ENCODE assay signal across 8 mouse cellular contexts in genomic region chr9:117252411-117252861, GRCm38 (mm10).
DNase-seq lines count a peak whose midpoint lies in the region; ATAC-seq and TF ChIP-seq lines count a peak whose summit lies in the region.

No protein-coding gene starts in this region.

- peak overlapping the region; percentile 92 for H3K27ac ChIP-seq in embryonic facial prominence, embryonic 15.5 days (replicated peaks)
- peak overlapping the region; percentile 57; the same call in 1 of the 2 replicates for H3K27ac ChIP-seq in heart, embryonic 11.5 days (ENCODE audit: low read depth, low read length)
- peak overlapping the region; percentile 92 for H3K27ac ChIP-seq in kidney, embryonic 15.5 days
- peak overlapping the region; percentile 87 for H3K27ac ChIP-seq in lung, embryonic 14.5 days (ENCODE audit: low read depth)

- H3K4me2 ChIP-seq in embryonic facial prominence, embryonic 15.5 days (replicated peaks): peak overlapping the region; percentile 58
- H3K4me2 ChIP-seq in heart, embryonic 11.5 days: peak overlapping the region; percentile 78
- H3K4me2 ChIP-seq in kidney, embryonic 15.5 days: peak overlapping the region; percentile 66
- H3K4me2 ChIP-seq in lung, embryonic 14.5 days: peak overlapping the region; percentile 69

- H3K36me3 ChIP-seq in embryonic facial prominence, embryonic 15.5 days: no peaks in the 10 kb centered on the region
- no peaks in the 10 kb centered on the region for H3K36me3 ChIP-seq in heart, embryonic 11.5 days (ENCODE audit: control insufficient read depth, insufficient read depth, low read length)
- H3K36me3 ChIP-seq in kidney, embryonic 15.5 days: no peaks in the 10 kb centered on the region
- no peaks in the 10 kb centered on the region for H3K36me3 ChIP-seq in lung, embryonic 14.5 days (ENCODE audit: insufficient read depth)

- DNase-seq in layer of hippocampus, postnatal 36 days: peak; percentile 7 to 11
- no peak for DNase-seq in layer of hippocampus, adult 8-10 months (ENCODE audit: low spot score in 2 of 2)
- peak; percentile 84 for DNase-seq in lung, embryonic 14.5 days
- DNase-seq in retina, embryonic 14.5 days (ENCODE audit: low spot score): peak; percentile 46
- DNase-seq in spleen, postnatal 4 days (ENCODE audit: low spot score in 2 of 2): no peak

- H3K27me3 ChIP-seq in embryonic facial prominence, embryonic 15.5 days: no peaks in the 10 kb centered on the region
- H3K27me3 ChIP-seq in heart, embryonic 11.5 days (ENCODE audit: control insufficient read depth, insufficient read depth, low read length): no peaks in the 10 kb centered on the region
- no peaks in the 10 kb centered on the region for H3K27me3 ChIP-seq in kidney, embryonic 15.5 days
- H3K27me3 ChIP-seq in lung, embryonic 14.5 days (ENCODE audit: insufficient read depth, low read length): no peaks in the 10 kb centered on the region

- peak overlapping the region; percentile 71 for H3K4me3 ChIP-seq in embryonic facial prominence, embryonic 15.5 days (replicated peaks)
- H3K4me3 ChIP-seq in heart, embryonic 11.5 days (ENCODE audit: low read depth, low read length): peak overlapping the region; percentile 75
- peak overlapping the region; percentile 69 for H3K4me3 ChIP-seq in kidney, embryonic 15.5 days (replicated peaks)
- peak overlapping the region; percentile 53 for H3K4me3 ChIP-seq in lung, embryonic 14.5 days (ENCODE audit: low read depth, low read length)

- TF ChIP-seq CTCF in lung, embryonic 14.5 days (IDR thresholded peaks at IDR 0.05; ENCODE audit: low read depth): no peak

- no peaks in the 10 kb centered on the region for H3K9me3 ChIP-seq in embryonic facial prominence, embryonic 15.5 days (replicated peaks)
- no peaks in the 10 kb centered on the region for H3K9me3 ChIP-seq in heart, embryonic 11.5 days (replicated peaks; ENCODE audit: control insufficient read depth, low read length)
- no peaks in the 10 kb centered on the region for H3K9me3 ChIP-seq in kidney, embryonic 15.5 days (replicated peaks)
- no peaks in the 10 kb centered on the region for H3K9me3 ChIP-seq in lung, embryonic 14.5 days (ENCODE audit: low read depth, low read length)

- ATAC-seq in embryonic facial prominence, embryonic 15.5 days (ENCODE audit: insufficient number of reproducible peaks, low FRiP score, low TSS enrichment, low read depth): peak; percentile 83
- ATAC-seq in heart, embryonic 11.5 days (replicated peaks; ENCODE audit: insufficient number of reproducible peaks, low FRiP score, low TSS enrichment): peak; percentile 78
- peak; percentile 85 for ATAC-seq in kidney, embryonic 15.5 days (replicated peaks; ENCODE audit: low FRiP score)
- ATAC-seq in lung, embryonic 14.5 days (ENCODE audit: insufficient read depth): peak; percentile 87

- peak overlapping the region; percentile 70 for H3K9ac ChIP-seq in embryonic facial prominence, embryonic 15.5 days
- peak overlapping the region; percentile 89 for H3K9ac ChIP-seq in heart, embryonic 11.5 days (ENCODE audit: low read depth, low read length)
- H3K9ac ChIP-seq in kidney, embryonic 15.5 days: peak overlapping the region; percentile 70
- peak overlapping the region; percentile 80 for H3K9ac ChIP-seq in lung, embryonic 14.5 days

- H3K4me1 ChIP-seq in embryonic facial prominence, embryonic 15.5 days: peaks cover 26% of the 10 kb centered on the region
- H3K4me1 ChIP-seq in heart, embryonic 11.5 days (ENCODE audit: control insufficient read depth, insufficient read depth, low read length): peaks cover 18% of the 10 kb centered on the region
- H3K4me1 ChIP-seq in kidney, embryonic 15.5 days: peaks cover 50% of the 10 kb centered on the region
- peaks cover 13% of the 10 kb centered on the region; the same call in 1 of the 2 replicates for H3K4me1 ChIP-seq in lung, embryonic 14.5 days (ENCODE audit: insufficient read depth)

- whole genome bisulfite sequencing in embryonic facial prominence, embryonic 15.5 days: under 1% methylated on average over 10 of the region's 10 CpGs
- WGBS in heart, embryonic 11.5 days (ENCODE audit: insufficient replicate concordance): under 1% methylated on average over 10 of the region's 10 CpGs
- under 1% methylated on average over 10 of the region's 10 CpGs for WGBS in kidney, embryonic 15.5 days
- 0% methylated on average over 10 of the region's 10 CpGs for WGBS in lung, embryonic 14.5 days

Comparison
In these comparisons a context has a peak if more than half of its experiments do, and no peak if none do; other contexts are left out.
1. DNase-seq: peak in layer of hippocampus, postnatal 36 days (2 of 2), lung, embryonic 14.5 days (single experiment) and retina, embryonic 14.5 days (single experiment); none in layer of hippocampus, adult 8-10 months (0 of 2) and spleen, postnatal 4 days (0 of 2).
2. Peak in every context shown above with its lines, with median percentiles within 50 percentile points of each other: ATAC-seq, H3K27ac ChIP-seq, H3K4me2 ChIP-seq, H3K4me3 ChIP-seq and H3K9ac ChIP-seq.